Mouse (Mus musculus) splenic B cell, adult 2 months (primary cell): ENCODE results near the gene Vmn1r6.
"Not testable (repeated sequence)": the region's sequence is repeated elsewhere in the genome, so short reads cannot be mapped to it uniquely, and the experiment has no call there.

Source experiments
- DNase-seq: peaks from one replicate; pipeline ENCODE4 v3.0.0-alpha.2; 2011; ENCODE audit warnings: low read depth, low spot score
- H3K27me3 ChIP-seq: 2 replicates; pipeline ENCODE4 v1.6.1; 2012; ENCODE audit warnings: mild to moderate bottlenecking, low read length, moderate library complexity, mixed read lengths; ENCODE audit not compliant: control insufficient read depth, poor library complexity, insufficient read depth, severe bottlenecking
- H3K36me3 ChIP-seq: 2 replicates; pipeline ENCODE4 v1.6.1; 2012; ENCODE audit warnings: mild to moderate bottlenecking, low read length, moderate library complexity, mixed read lengths; ENCODE audit not compliant: control insufficient read depth, poor library complexity, insufficient read depth, severe bottlenecking

Vmn1r6 gene

DNA sequence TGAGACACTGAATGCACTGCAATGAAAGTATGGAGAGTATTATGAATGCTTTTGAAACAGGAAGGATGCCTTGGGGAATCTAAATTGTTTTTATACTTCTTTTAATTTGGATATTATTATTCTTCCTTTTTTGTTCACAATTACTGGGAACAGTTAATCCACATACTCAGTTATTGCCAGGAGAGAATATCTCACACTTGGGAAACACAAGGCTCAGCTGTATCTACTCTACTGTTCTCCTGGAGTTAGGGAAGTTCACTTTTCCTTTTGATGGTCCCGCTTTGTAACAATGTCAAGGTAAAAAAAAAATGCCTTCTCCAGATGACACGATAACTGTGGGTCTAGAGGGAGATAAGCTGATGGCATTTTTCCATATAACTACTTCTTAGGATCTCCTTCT, at the start of gene Vmn1r6:
Gene Vmn1r6, plus strand, starts transcription at position 301 of the 400 bp plus-strand sequence.
- Histone ChIP-seq H3K36me3 (no peaks in the 10 kb centered on the region), H3K27me3 (no peaks in the 10 kb centered on the region; the same call in 1 of the 2 replicates)
- no peak for DNase-seq

GRCm38 (mm10) chr6:56956436-56956835, 40.6 kb upstream of the Vmn1r6 start:
- Histone ChIP-seq H3K36me3 (no peaks in the 10 kb centered on the region), H3K27me3 (no peaks in the 10 kb centered on the region)
- no peak for DNase-seq

GRCm38 (mm10) chr6:56969973-56970372, 27.1 kb upstream of the Vmn1r6 start, which contains the start of gene Vmn1r5:
Vmn1r5 (plus strand) TSS chr6:56970273.
- DNase-seq: no peak
- no peaks in the 10 kb centered on the region for H3K27me3 ChIP-seq
- no peaks in the 10 kb centered on the region for H3K36me3 ChIP-seq

GRCm38 (mm10) chr6:57025224-57025623, 28.2 kb downstream of the Vmn1r6 start, which contains the start of gene Vmn1r7:
Vmn1r7 (minus strand) TSS chr6:57025324.
- not testable (repeated sequence) for H3K36me3 ChIP-seq, DNase-seq, H3K27me3 ChIP-seq

DNA sequence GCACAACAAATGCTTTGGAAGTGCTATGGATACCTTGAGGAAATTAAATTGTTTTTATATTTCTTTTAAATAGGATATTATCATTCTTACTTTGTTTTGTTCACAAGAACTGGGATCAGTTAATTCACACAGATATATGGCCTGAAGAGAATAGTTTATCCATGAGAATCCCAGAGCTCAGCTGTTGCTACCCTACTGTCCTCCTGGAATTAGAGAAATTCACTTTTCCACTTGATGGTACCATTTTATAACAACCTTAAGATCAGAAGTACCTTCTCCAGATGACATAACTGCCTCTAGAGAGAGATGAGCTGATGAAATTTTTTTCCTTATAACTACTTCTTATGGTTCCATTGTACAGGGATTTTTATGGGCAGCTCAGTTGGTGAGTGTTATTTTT, 34.9 kb downstream of the Vmn1r6 start, which contains the start of gene Vmn1r8:
Gene Vmn1r8, plus strand, starts transcription at position 301 of the 400 bp plus-strand sequence.
- no peak for DNase-seq
- H3K27me3 ChIP-seq: no peaks in the 10 kb centered on the region

GRCm38 (mm10) chr6:57034674-57035073, 37.6 kb downstream of the Vmn1r6 start:
- no peaks in the 10 kb centered on the region for H3K36me3 ChIP-seq
- DNase-seq: no peak

More for the DNA sequence above, 34.9 kb downstream of the Vmn1r6 start, which contains the start of gene Vmn1r8:
- H3K36me3 ChIP-seq: no peaks in the 10 kb centered on the region

More at GRCm38 (mm10) chr6:57034674-57035073, 37.6 kb downstream of the Vmn1r6 start:
- H3K27me3 ChIP-seq: no peaks in the 10 kb centered on the region
